Mouse (Mus musculus): ENCODE measurements around the gene Gpr179.

GRCm38 (mm10) chr11:97350035-97350434 lies 1.8 kb downstream of the Gpr179 start:
- no peak for TF ChIP-seq CTCF (IDR thresholded peaks at IDR 0.05; ENCODE audit: extremely low read depth, insufficient read depth, insufficient read length, insufficient replicate concordance)
- TF ChIP-seq POLR2A (IDR thresholded peaks at IDR 0.05; ENCODE audit: low read depth, low read length), result no peak

All from spleen, adult 2 months (tissue).